Mouse (Mus musculus): ENCODE measurements around the gene Slc2a9. TPM values are rescaled to one million over a fixed set of nuclear protein-coding genes. Genes with fewer than 3 reads are reported as not detected.

The Slc2a9 gene
- not detected in 2 replicates for polyA plus RNA-seq (2011; ENCODE audit: insufficient read depth, insufficient read length, low read depth, missing spikeins)

DNA sequence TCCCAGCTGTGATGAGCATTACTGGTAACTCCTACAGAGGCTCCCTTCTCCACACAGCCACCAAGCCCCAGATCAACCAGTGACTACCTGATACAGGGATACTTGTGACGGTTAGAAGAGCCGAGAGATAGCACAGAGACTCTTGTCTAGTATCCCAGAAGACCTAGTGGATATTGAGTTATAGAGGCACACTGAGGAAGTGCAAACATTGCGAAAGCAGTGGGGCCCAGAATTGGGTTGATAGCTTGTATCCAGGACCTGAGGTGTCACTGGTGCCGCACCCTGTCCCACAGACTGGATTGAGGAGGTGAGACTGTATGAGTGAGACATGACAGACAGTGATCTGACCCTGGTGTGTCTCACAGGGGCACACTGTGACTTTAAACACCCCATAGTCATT is at the start of gene Slc2a9:
TSS of gene Slc2a9 (minus strand) at position 152 of the 400 bp plus-strand sequence.
- H3K36me3 ChIP-seq (ENCODE audit: control insufficient read depth, insufficient read depth, low read length, poor library complexity, severe bottlenecking) = no peaks in the 10 kb centered on the region
- H3K27me3 ChIP-seq (ENCODE audit: control insufficient read depth, insufficient read depth, low read length, poor library complexity, severe bottlenecking) = no peaks in the 10 kb centered on the region
- TF ChIP-seq CTCF (IDR thresholded peaks at IDR 0.05; ENCODE audit: low read depth, low read length) (no peak), EP300 (IDR thresholded peaks at IDR 0.05; ENCODE audit: insufficient read depth, low read depth, low read length) (no peak), POLR2A (IDR thresholded peaks at IDR 0.05; ENCODE audit: insufficient read depth, low read length) (no peak)
- no peaks in the 10 kb centered on the region for H3K4me1 ChIP-seq (ENCODE audit: control insufficient read depth, insufficient read depth, low read length)
- H3K9me3 ChIP-seq (replicated peaks; ENCODE audit: control insufficient read depth, insufficient read depth, low read length, poor library complexity, severe bottlenecking) = no peaks in the 10 kb centered on the region
- H3K27ac ChIP-seq (ENCODE audit: insufficient read depth, low read length) = no peak within 1 kb of the TSS
- no peak within 1 kb of the TSS for H3K4me3 ChIP-seq (ENCODE audit: low read depth, low read length)
- H3K9ac ChIP-seq (ENCODE audit: low read depth, poor library complexity, severe bottlenecking) = no peak within 1 kb of the TSS

GRCm38 (mm10) chr5:38552615-38553014 is 49.7 kb upstream of the Slc2a9 start:
- Histone ChIP-seq H3K4me1 (ENCODE audit: control insufficient read depth, insufficient read depth, low read length) (peaks cover 2% of the 10 kb centered on the region), H3K4me3 (ENCODE audit: low read depth, low read length) (no peak overlapping the region), H3K36me3 (ENCODE audit: control insufficient read depth, insufficient read depth, low read length, poor library complexity, severe bottlenecking) (peaks cover 30% of the 10 kb centered on the region), H3K9ac (ENCODE audit: low read depth, poor library complexity, severe bottlenecking) (no peak overlapping the region), H3K27ac (ENCODE audit: insufficient read depth, low read length) (no peak overlapping the region), H3K9me3 (replicated peaks; ENCODE audit: control insufficient read depth, insufficient read depth, low read length, poor library complexity, severe bottlenecking) (no peaks in the 10 kb centered on the region; the same call in 1 of the 2 replicates), H3K27me3 (ENCODE audit: control insufficient read depth, insufficient read depth, low read length, poor library complexity, severe bottlenecking) (no peaks in the 10 kb centered on the region)
- no peak for TF ChIP-seq EP300 (IDR thresholded peaks at IDR 0.05; ENCODE audit: insufficient read depth, low read depth, low read length)
- TF ChIP-seq CTCF (IDR thresholded peaks at IDR 0.05; ENCODE audit: low read depth, low read length) = no peak
- no peak for TF ChIP-seq POLR2A (IDR thresholded peaks at IDR 0.05; ENCODE audit: insufficient read depth, low read length)

GRCm38 (mm10) chr5:38550221-38550768 is 47.4 kb upstream of the Slc2a9 start:
- H3K27ac ChIP-seq (ENCODE audit: insufficient read depth, low read length) = no peak overlapping the region
- H3K4me3 ChIP-seq (ENCODE audit: low read depth, low read length) = no peak overlapping the region
- H3K36me3 ChIP-seq (ENCODE audit: control insufficient read depth, insufficient read depth, low read length, poor library complexity, severe bottlenecking) = peaks cover 33% of the 10 kb centered on the region
- H3K4me1 ChIP-seq (ENCODE audit: control insufficient read depth, insufficient read depth, low read length) = no peaks in the 10 kb centered on the region
- no peaks in the 10 kb centered on the region for H3K27me3 ChIP-seq (ENCODE audit: control insufficient read depth, insufficient read depth, low read length, poor library complexity, severe bottlenecking)
- no peak overlapping the region for H3K9ac ChIP-seq (ENCODE audit: low read depth, poor library complexity, severe bottlenecking)
- TF ChIP-seq POLR2A (IDR thresholded peaks at IDR 0.05; ENCODE audit: insufficient read depth, low read length) = no peak
- no peak for TF ChIP-seq EP300 (IDR thresholded peaks at IDR 0.05; ENCODE audit: insufficient read depth, low read depth, low read length)
- no peak for TF ChIP-seq CTCF (IDR thresholded peaks at IDR 0.05; ENCODE audit: low read depth, low read length)
- no peaks in the 10 kb centered on the region; the same call in 1 of the 2 replicates for H3K9me3 ChIP-seq (replicated peaks; ENCODE audit: control insufficient read depth, insufficient read depth, low read length, poor library complexity, severe bottlenecking)

GRCm38 (mm10) chr5:38549461-38549909 is 46.5 kb upstream of the Slc2a9 start:
- Histone ChIP-seq H3K9me3 (replicated peaks; ENCODE audit: control insufficient read depth, insufficient read depth, low read length, poor library complexity, severe bottlenecking) (no peaks in the 10 kb centered on the region; the same call in 1 of the 2 replicates), H3K4me3 (ENCODE audit: low read depth, low read length) (no peak overlapping the region), H3K4me1 (ENCODE audit: control insufficient read depth, insufficient read depth, low read length) (no peaks in the 10 kb centered on the region), H3K36me3 (ENCODE audit: control insufficient read depth, insufficient read depth, low read length, poor library complexity, severe bottlenecking) (peaks cover 38% of the 10 kb centered on the region), H3K9ac (ENCODE audit: low read depth, poor library complexity, severe bottlenecking) (no peak overlapping the region), H3K27me3 (ENCODE audit: control insufficient read depth, insufficient read depth, low read length, poor library complexity, severe bottlenecking) (no peaks in the 10 kb centered on the region), H3K27ac (ENCODE audit: insufficient read depth, low read length) (no peak overlapping the region)
- TF ChIP-seq POLR2A (IDR thresholded peaks at IDR 0.05; ENCODE audit: insufficient read depth, low read length) (no peak), CTCF (IDR thresholded peaks at IDR 0.05; ENCODE audit: low read depth, low read length) (no peak), EP300 (IDR thresholded peaks at IDR 0.05; ENCODE audit: insufficient read depth, low read depth, low read length) (no peak)

GRCm38 (mm10) chr5:38547375-38547774 is 44.4 kb upstream of the Slc2a9 start:
- H3K27me3 ChIP-seq (ENCODE audit: control insufficient read depth, insufficient read depth, low read length, poor library complexity, severe bottlenecking) = no peaks in the 10 kb centered on the region
- no peak overlapping the region for H3K27ac ChIP-seq (ENCODE audit: insufficient read depth, low read length)
- H3K9ac ChIP-seq (ENCODE audit: low read depth, poor library complexity, severe bottlenecking) = no peak overlapping the region
- H3K36me3 ChIP-seq (ENCODE audit: control insufficient read depth, insufficient read depth, low read length, poor library complexity, severe bottlenecking) = peaks cover 42% of the 10 kb centered on the region
- H3K4me1 ChIP-seq (ENCODE audit: control insufficient read depth, insufficient read depth, low read length) = no peaks in the 10 kb centered on the region
- H3K9me3 ChIP-seq (replicated peaks; ENCODE audit: control insufficient read depth, insufficient read depth, low read length, poor library complexity, severe bottlenecking) = no peaks in the 10 kb centered on the region; the same call in 1 of the 2 replicates
- H3K4me3 ChIP-seq (ENCODE audit: low read depth, low read length) = no peak overlapping the region
- TF ChIP-seq CTCF (IDR thresholded peaks at IDR 0.05; ENCODE audit: low read depth, low read length) = no peak

Data from ES-Bruce4 (cell line).